Mouse (Mus musculus) liver, embryonic 14.5 days (tissue): ENCODE measurements at regions not wholly inside any gene's neighbourhood (a gene's known extent, or its start where the extent isn't known, plus 50 kb on each side); places are given as distances from the start of the nearest gene placed in this dataset.

Experiments
- ATAC-seq: fragments of 200-750 bp; cut with Nextera tagmentation; 2 replicates; pipeline ENCODE4 v1.8.0; 2017; ENCODE audit warnings: moderate number of reproducible peaks, mild to moderate bottlenecking, moderate library complexity; ENCODE audit not compliant: insufficient read depth
- DNase-seq, 3 experiments: peaks; one replicate each; pipeline ENCODE4 v3.0.0-alpha.2; 2012 to 2013; ENCODE audit warnings: low read depth in 3 of 3, low spot score in 3 of 3
- H3K27ac ChIP-seq: fragments of 300-500 bp; sonication (generic); 2 replicates; pipeline ENCODE4 v1.5.1; 2014; ENCODE audit warnings: moderate library complexity, mild to moderate bottlenecking, control low read depth, inconsistent platforms
- H3K27me3 ChIP-seq: fragments of 300-500 bp; sonication (generic); 2 replicates; pipeline ENCODE4 v1.6.1; 2014; ENCODE audit warnings: mild to moderate bottlenecking, low read length, moderate library complexity; ENCODE audit not compliant: control insufficient read depth, insufficient read depth
- H3K36me3 ChIP-seq: fragments of 300-500 bp; sonication (generic); replicated peaks from 2 replicates; pipeline ENCODE4 v1.6.1; 2014; ENCODE audit warnings: low read depth; ENCODE audit not compliant: control insufficient read depth, insufficient read depth
- H3K4me1 ChIP-seq, 2 experiments: fragments of 200-500 bp in 1 of 2; fragments of 300-500 bp in 1 of 2; sonication (generic) in 1 of 2; replicated peaks; 2 replicates each; pipeline ENCODE4 v1.6.1; 2012 to 2014; ENCODE audit warnings: antibody characterized with exemption in 1 of 2, inconsistent platforms in 1 of 2, low read length in 1 of 2; ENCODE audit not compliant: control insufficient read depth in 2 of 2, insufficient read depth in 2 of 2
- H3K4me2 ChIP-seq: fragments of 300-500 bp; sonication (generic); 2 replicates; pipeline ENCODE4 v1.6.1; 2014; ENCODE audit warnings: low read depth, mild to moderate bottlenecking, control low read depth, moderate library complexity
- H3K4me3 ChIP-seq, 2 experiments: fragments of 200-500 bp in 1 of 2; fragments of 300-500 bp in 1 of 2; sonication (generic) in 1 of 2; 2 replicates each; pipeline ENCODE4 v1.5.1; 2012 to 2014; ENCODE audit warnings: low read depth in 2 of 2, low read length in 2 of 2, mild to moderate bottlenecking in 2 of 2, control low read depth in 1 of 2, inconsistent platforms in 1 of 2, moderate library complexity in 1 of 2; ENCODE audit not compliant: insufficient read depth in 1 of 2
- H3K9ac ChIP-seq: fragments of 300-500 bp; sonication (generic); replicated peaks from 2 replicates; pipeline ENCODE4 v1.6.1; 2014; ENCODE audit warnings: mild to moderate bottlenecking, control low read depth, moderate library complexity
- H3K9me3 ChIP-seq: fragments of 300-500 bp; sonication (generic); 2 replicates; pipeline ENCODE4 v1.6.1; 2016; ENCODE audit warnings: low read length, mixed read lengths; ENCODE audit not compliant: control insufficient read depth
- CTCF ChIP-seq: IDR thresholded peaks from 2 replicates; pipeline ENCODE4 v1.5.1; 2016; ENCODE audit warnings: antibody characterized with exemption, low read depth, control low read depth
- EP300 ChIP-seq: IDR thresholded peaks from 2 replicates; pipeline ENCODE4 v1.6.1; 2016; ENCODE audit warnings: antibody characterized with exemption, low read depth
- WGBS: fragments of 180-500 bp; shearing (Covaris S2); extraction: QIAGEN DNeasy Blood & Tissue Kit; methylation state at CpG from one replicate; pipeline ENCODE4 v1.1.7; 2014; ENCODE audit not compliant: insufficient replicate concordance; 5-methylcytosine and 5-hydroxymethylcytosine counted together

DNA sequence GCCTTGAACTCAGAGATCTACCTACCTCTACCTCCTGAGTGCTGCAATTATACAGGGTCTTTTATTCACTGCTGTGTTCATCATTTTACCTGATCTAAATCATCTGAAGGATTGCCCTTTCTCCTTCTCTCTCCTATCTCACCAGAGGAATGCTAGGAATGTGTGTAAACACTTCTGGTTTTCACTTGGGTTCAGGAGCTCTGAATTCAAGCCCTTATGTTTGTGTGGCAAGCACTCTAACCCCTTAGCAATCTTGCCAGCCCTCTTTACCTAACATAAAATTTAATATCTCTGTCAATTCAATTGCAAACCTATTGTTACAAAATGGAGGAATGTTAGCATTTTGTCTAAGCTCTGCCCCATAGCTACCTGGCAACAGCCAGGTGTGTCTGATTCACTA is 112.8 kb upstream of the Gm10295 start:
- Histone ChIP-seq H3K27me3 (no peaks in the 10 kb centered on the region), H3K9me3 (no peaks in the 10 kb centered on the region), H3K4me2 (no peak overlapping the region), H3K27ac (no peak overlapping the region), H3K36me3 (no peaks in the 10 kb centered on the region), H3K4me1 (peaks cover 0 to 2% of the 10 kb centered on the region in 2 experiments; a peak in 2 of 4 replicates), H3K4me3 (no peak overlapping the region), H3K9ac (no peak overlapping the region)
- ATAC-seq = no peak
- no peak for DNase-seq
- TF ChIP-seq EP300 (no peak), CTCF (no peak)

DNA sequence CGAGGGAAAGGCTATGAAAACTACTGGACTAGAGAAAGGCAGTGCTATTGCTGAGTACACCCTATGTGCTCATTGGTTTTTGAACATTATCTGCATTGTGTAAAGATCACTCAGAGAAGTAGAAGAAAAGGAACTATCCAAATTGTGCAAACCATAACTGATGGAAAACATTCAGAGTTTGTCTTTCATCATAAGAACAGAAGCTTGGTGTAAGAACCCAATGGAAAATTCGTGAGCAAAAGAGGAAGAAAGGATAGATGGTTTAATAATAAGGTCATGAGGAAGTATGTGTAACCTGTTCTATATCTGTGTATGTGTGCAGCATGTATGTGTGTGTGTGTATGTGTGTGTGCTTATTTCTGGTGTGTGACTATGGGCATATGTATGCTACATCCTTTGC is 112.3 kb upstream of the Gm10295 start:
- Histone ChIP-seq H3K4me1 (peaks cover 0 to 3% of the 10 kb centered on the region in 2 experiments; a peak in 2 of 4 replicates), H3K27ac (no peak overlapping the region), H3K9me3 (no peaks in the 10 kb centered on the region), H3K27me3 (no peaks in the 10 kb centered on the region), H3K9ac (no peak overlapping the region), H3K4me2 (no peak overlapping the region), H3K4me3 (no peak overlapping the region), H3K36me3 (no peaks in the 10 kb centered on the region)
- 37% methylated on average over 2 of the region's 2 CpGs for WGBS
- DNase-seq (no peak), ATAC-seq (no peak)
- TF ChIP-seq EP300 = no peak
- no peak for TF ChIP-seq CTCF

DNA sequence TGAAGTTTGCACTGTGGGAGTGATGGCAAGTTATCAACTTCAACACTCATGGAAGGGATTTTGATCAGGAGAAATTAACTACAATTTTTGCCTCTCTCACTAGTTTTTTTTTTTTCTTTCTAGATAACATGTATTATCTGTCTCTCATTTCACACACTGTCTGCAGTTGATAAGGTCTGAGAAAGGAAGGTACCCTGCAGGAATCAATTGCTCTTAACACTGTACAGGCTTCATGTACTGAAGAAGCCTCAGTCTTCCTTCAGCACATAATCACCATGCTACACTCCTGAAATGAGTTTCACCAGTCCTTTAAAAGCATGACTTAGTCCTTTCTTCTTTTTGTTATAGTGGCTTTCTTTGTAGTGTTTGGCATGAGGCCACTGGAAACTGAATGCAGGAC is 108.5 kb upstream of the Gm10295 start:
- Histone ChIP-seq H3K9ac (no peak overlapping the region), H3K4me1 (peaks cover 0 to 6% of the 10 kb centered on the region in 2 experiments; a peak in 2 of 4 replicates), H3K4me2 (no peak overlapping the region), H3K27ac (no peak overlapping the region), H3K27me3 (no peaks in the 10 kb centered on the region), H3K9me3 (no peaks in the 10 kb centered on the region), H3K36me3 (no peaks in the 10 kb centered on the region), H3K4me3 (no peak overlapping the region)
- ATAC-seq (peak; percentile 72), DNase-seq (no peak)
- no peak for TF ChIP-seq CTCF
- TF ChIP-seq EP300 = peak; percentile 49; the same call in 1 of the 2 replicates

DNA sequence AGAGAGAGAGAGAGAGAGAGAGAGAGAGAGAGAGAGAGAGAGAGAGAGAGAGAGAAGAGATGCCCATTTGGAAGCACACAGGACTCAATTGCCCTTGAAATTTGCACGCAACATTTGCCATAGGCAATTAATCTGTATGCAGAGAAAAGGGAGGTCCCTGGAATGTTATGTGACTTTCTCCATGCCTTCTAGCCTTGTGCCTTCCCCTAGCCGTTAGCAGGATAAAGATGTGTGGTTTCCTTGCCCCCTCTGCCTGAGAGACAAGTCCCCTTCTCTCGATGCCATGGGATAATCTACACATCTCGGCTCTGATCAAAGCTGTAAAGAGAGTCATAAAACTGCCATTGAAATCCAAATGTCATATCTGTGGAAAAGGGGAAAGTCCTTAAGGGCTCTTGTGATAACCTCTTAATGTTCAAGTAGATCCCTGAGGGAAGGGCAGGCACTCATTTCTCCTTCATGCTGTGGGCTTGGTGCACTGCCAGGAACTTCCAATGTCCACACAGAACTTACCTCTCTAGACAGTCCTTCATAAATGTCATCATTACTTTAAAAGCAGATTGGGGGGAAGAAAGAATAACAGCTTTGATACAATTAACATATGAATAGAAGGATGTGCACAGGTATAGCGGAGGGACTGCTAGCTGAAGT is 106.9 kb upstream of the Gm10295 start:
- TF ChIP-seq EP300 (no peak), CTCF (no peak)
- WGBS = 58% methylated on average over 5 of the region's 5 CpGs

DNA sequence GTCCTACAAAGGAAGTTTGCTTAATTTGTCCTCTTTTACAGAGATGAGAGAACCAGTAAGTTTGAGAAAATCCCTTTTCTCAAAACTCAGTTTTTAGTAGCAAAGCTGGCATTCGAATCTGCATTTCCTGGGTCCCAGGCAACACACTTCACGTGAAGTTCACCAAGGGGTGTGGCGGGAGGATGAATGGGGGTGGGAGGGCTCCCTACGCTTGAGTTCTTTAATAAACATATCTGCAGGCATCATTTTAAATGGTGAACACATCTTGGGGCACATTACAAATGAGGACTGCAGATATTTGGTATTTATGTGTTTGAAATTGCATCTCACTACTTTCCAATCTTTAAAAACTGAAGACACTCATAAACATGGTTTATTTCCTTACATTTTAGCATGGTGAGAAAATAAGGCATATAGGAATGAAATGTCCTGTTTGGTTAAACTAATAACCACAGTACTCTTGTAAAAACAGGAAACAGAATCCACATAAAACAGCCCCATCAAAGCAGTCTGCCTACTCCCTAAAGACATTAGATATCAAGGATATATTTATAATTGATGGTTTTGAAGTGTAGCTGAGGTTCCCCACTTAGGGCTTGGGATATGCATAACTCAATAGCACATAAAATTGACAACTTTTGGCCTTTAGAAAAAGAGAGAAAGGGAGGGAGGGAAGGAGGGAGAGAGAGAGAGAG is 106.3 kb upstream of the Gm10295 start:
- H3K4me3 ChIP-seq = no peak overlapping the region
- WGBS = 65% methylated on average over 4 of the region's 4 CpGs
- no peak overlapping the region for H3K9ac ChIP-seq
- peaks cover 0 to 6% of the 10 kb centered on the region in 2 experiments; a peak in 1 of 4 replicates for H3K4me1 ChIP-seq
- no peaks in the 10 kb centered on the region for H3K36me3 ChIP-seq
- H3K4me2 ChIP-seq = no peak overlapping the region
- no peaks in the 10 kb centered on the region for H3K9me3 ChIP-seq
- no peak for ATAC-seq
- TF ChIP-seq EP300 = no peak
- no peak for TF ChIP-seq CTCF
- H3K27ac ChIP-seq = no peak overlapping the region
- no peak for DNase-seq
- H3K27me3 ChIP-seq = no peaks in the 10 kb centered on the region

More for the DNA sequence above, 106.9 kb upstream of the Gm10295 start:
- no peak for DNase-seq
- Histone ChIP-seq H3K9ac (no peak overlapping the region), H3K27me3 (no peaks in the 10 kb centered on the region), H3K36me3 (no peaks in the 10 kb centered on the region), H3K9me3 (no peaks in the 10 kb centered on the region), H3K27ac (no peak overlapping the region), H3K4me2 (no peak overlapping the region), H3K4me3 (no peak overlapping the region), H3K4me1 (peaks cover 0 to 6% of the 10 kb centered on the region in 2 experiments; a peak in 1 of 4 replicates)
- no peak for ATAC-seq
